In the genomic region with DNA sequence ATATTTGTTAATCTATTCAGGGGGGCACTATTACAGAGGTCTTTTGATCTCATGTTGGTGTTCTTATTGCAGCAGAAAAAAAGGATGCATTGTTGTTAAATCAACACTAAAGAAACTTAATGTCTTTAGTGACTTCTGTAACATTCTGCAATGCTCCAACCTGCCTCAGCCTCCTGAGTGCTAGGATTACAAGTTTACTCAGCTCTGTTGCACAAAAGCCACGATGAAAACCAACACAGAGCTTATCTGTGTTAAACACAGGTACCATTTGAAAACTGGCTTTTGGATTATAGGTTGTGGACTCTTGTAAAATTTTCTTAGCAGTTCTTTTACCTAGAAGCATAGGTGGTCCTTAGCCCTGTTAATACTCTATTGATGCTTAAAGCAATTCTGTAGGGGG, we compare ENCODE assay signal across 1 mouse cellular context.
A peak's percentile ranks its signal among the peaks of the same experiment; 100 is the strongest.
TF ChIP-seq lines count a peak whose summit lies in the region.

No protein-coding gene starts in this region.

TF ChIP-seq in MEL, 35 proteins besides CTCF, POLR2A, EP300 and RAD21:
- TF ChIP-seq UBTF (IDR thresholded peaks at IDR 0.05; ENCODE audit: borderline replicate concordance, insufficient read depth, low read depth, low read length): no peak
- peak; percentile 28; the same call in 1 of the 2 replicates for TF ChIP-seq TAL1 (IDR thresholded peaks at IDR 0.05; ENCODE audit: low read length)
